Mouse (Mus musculus): ENCODE data around the gene Gstm6.
A peak's percentile ranks its signal among the peaks of the same experiment; 100 is the strongest.
"Not testable (repeated sequence)": the region's sequence is repeated elsewhere in the genome, so short reads cannot be mapped to it uniquely, and the experiment has no call there.

Gene Gstm6

DNA sequence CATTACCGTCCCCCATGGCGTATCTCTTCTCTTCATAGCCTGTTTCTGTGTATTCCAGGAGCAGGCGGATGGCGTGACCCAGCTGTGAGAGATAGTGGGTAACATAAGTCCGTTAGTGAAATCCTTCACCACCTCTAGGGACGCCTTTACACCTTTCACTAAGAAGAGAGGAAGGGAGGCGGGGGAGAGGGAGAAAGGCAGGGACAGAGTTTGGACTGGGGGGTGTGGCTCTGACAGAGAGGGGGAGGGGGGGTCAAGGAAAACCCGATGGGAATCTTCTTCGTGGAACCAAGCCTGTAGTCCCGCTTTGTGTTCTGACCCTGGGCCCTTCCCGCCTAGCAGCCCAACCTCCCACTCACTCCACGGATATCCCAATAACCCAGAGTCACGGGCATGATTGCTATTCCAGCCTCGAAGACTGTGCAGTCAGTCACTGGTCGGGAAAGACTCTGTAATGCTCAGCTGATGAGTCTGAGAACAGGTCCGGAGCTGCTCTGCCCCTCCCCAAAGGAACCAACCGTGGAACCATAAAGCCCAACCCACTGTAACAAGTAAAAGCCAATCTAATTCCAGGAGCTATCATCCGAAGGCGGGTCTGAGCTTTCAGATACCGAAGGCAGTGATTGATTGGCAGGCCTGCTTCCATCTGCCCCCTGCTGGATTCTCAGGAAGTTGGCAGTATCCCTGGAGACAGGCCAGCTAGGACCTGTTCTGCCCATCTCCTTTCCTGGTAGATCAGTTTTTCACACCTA, at the start of gene Gstm6:
Gene Gstm6 (minus strand): TSS at position 511 of the 752 bp plus-strand sequence.
- DNase-seq (ENCODE audit: low read depth in 1 of 2, low spot score in 2 of 2), result no peak

DNA sequence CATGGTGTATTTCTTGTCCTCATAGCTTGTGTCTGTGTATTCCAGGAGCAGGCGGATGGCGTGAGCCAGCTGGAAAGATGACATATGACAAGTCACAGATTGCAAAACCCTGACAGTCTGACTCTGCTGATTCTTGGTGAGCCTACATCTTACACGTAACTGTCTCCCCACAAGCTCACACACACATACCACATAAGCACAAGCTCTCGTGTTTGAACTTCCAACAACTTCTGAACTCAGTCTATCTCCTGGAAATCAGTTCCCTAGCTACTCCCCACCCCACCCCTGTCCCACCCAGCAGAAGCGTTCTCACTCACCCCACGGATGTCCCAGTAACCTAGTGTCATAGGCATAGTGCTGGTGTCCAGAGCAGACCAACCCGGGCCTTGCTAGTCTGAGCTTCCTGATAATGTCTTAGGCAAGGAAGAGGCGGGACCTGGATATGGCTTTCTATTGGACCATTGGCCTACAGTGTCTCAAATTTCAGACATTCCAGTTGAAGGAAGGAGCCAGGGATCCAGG, 42.6 kb upstream of the Gstm6 start, which contains the start of gene Gstm2:
Gene Gstm2 (minus strand): TSS at position 413 of the 522 bp plus-strand sequence.
- no peak for DNase-seq (ENCODE audit: low read depth in 1 of 2, low spot score in 2 of 2)

DNA sequence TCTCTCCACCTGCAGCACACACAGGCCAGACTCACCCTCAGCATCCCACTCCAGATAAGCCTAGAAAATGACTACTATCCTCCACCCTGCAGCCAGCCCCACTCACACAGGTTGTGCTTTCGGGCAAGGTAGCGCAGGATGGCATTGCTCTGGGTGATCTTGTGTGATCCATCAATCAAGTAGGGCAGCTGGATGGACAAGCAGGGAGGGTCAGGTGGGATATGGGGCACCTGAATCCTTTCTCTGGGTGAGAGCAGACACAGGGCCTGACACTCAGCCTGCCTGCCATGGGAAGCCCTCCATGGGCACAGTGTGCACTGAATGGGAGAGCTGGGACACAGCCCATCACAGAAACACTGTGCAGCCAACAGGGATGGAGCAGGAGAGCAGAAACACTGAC, 41.6 kb upstream of the Gstm6 start:
- DNase-seq (ENCODE audit: low read depth in 1 of 2, low spot score in 2 of 2), result not testable (repeated sequence)

GRCm38 (mm10) chr3:107984471-107984870, 40.9 kb upstream of the Gstm6 start:
- DNase-seq (ENCODE audit: low read depth in 1 of 2, low spot score in 2 of 2), result no peak

DNA sequence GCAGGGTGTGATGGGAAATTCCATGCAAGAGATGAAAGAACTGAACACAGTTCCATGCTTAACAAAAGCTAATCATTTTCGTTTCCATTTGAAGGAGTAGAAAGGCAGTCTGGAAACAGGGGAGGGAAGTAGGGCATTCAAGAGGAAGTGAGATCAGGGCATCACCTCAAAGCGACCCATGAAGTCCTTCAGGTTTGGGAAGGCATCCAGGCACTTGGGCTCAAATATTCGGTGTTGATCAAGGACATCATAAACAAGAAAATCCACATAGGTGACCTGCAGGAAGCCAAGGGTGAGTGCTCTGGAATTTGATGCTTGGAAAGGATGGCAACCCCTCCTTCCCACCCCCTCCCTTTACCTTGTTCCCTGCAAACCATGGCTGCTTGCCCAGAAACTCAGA, 40.2 kb upstream of the Gstm6 start:
- no peak for DNase-seq (ENCODE audit: low read depth in 1 of 2, low spot score in 2 of 2)

GRCm38 (mm10) chr3:107982726-107983125, 39.2 kb upstream of the Gstm6 start:
- no peak for DNase-seq (ENCODE audit: low read depth in 1 of 2, low spot score in 2 of 2)

DNA sequence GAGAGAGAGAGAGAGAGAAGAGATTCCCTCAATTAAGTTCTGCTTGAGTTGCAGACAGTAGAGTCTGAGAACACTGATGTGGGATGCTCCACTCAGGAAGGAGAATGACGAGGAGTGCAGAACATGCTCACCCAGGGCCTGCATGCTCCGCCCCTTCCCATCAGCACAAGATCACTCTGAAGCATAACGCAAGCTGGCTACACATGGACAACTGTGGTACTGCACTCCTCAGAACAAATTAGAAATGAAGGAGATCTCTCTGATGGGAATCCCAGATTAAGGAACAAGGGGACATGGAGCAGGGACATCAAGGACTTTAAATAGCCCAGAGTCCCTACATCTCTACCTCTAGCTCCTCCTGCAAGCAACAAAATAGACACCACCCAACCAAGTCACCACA, 37.7 kb upstream of the Gstm6 start:
- DNase-seq (ENCODE audit: low read depth in 1 of 2, low spot score in 2 of 2), result no peak

- DNase-seq (ENCODE audit: low read depth in 1 of 2, low spot score in 2 of 2), result no peak
Measured at GRCm38 (mm10) chr3:107977691-107978090, 34.1 kb upstream of the Gstm6 start.

GRCm38 (mm10) chr3:107974237-107974636, 30.7 kb upstream of the Gstm6 start:
- DNase-seq (ENCODE audit: low read depth in 1 of 2, low spot score in 2 of 2), result no peak

DNA sequence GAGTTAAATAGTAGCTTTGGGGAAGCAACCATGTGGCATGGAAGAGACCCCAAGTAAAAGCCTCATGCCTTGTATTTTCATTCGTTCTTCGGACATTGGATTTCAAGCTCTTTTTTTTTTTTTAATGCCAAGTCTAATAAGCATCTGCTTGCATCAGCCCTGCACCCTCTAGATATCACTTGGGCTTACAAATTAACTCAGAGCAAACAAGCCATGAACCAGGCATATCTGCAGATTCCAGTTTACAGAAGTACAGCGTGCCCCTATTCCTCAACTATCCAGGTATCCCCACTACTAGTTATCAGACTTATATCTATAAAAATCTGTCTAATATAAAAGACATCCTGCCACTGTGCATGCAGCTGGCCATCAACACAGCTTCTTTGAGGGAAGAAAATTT, 28.5 kb upstream of the Gstm6 start:
- DNase-seq (ENCODE audit: low read depth in 1 of 2, low spot score in 2 of 2), result no peak

GRCm38 (mm10) chr3:107971101-107971500, 27.6 kb upstream of the Gstm6 start:
- not testable (repeated sequence) for DNase-seq (ENCODE audit: low read depth in 1 of 2, low spot score in 2 of 2)

GRCm38 (mm10) chr3:107968724-107969395, 25.3 kb upstream of the Gstm6 start, which contains the start of gene Gstm3:
Gene Gstm3 (minus strand): TSS chr3:107969283.
- no peak for DNase-seq (ENCODE audit: low read depth in 1 of 2, low spot score in 2 of 2)

DNA sequence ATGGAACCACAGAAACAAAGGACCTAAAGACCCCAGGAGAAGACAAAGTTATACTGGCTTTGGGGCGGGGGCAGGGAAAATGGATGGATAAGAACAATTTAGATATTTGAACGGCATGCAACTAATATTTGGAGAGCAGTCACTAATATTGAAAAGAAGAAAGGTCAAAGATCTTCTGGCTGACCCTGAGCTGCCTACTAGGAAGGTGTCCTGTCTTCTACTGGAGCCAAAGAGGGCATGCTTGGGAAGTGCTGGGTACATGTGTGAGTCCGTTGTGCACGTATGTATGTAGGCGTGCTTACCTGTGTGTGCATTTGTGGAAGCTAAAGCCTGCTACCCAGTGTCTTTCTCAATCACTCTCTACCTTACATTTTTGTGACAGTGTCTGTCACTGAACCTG, 23.1 kb upstream of the Gstm6 start:
- no peak for DNase-seq (ENCODE audit: low read depth in 1 of 2, low spot score in 2 of 2)

DNA sequence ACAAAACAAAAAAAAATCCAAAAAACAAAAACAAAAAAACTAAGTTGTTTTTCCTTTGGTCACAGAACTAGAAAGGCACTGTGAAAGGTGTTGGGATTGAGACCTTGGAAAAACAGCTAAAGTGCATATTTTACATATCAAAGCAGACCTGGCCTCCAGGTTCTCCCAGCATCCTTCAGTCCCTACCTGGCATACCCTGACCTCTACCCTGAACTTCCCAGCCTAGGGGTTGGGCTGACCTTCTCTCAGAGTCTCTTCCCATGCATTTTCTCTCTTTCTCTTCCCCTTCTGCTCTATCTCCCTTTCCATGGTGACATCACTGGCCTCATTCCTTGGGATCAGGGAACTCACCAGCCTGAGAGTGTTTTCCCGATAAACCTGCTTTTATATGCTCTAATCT, 22.0 kb upstream of the Gstm6 start:
- no peak for DNase-seq (ENCODE audit: low read depth in 1 of 2, low spot score in 2 of 2)

GRCm38 (mm10) chr3:107964656-107965308, 21.2 kb upstream of the Gstm6 start:
- no peak for DNase-seq (ENCODE audit: low read depth in 1 of 2, low spot score in 2 of 2)

DNA sequence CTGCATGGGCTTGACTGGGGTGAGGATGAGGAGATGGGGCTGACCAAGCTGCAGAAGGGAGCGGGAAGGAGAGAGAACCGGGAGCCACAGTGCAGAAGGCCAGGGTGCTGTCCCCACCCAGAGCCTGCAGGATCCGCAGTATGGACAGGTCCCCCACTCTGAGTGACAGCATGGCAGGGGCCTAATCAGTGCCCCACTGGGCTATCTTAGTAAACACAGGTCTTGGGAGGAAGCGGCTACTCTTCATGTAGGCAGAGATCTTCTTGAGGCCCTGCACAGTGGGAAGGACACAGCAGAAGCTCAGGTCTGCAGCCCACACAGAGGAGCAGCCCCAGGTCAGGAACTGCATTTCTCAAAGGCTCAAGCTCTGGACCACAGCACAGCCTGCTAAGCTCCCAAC, 20.5 kb upstream of the Gstm6 start:
- no peak for DNase-seq (ENCODE audit: low read depth in 1 of 2, low spot score in 2 of 2)

DNA sequence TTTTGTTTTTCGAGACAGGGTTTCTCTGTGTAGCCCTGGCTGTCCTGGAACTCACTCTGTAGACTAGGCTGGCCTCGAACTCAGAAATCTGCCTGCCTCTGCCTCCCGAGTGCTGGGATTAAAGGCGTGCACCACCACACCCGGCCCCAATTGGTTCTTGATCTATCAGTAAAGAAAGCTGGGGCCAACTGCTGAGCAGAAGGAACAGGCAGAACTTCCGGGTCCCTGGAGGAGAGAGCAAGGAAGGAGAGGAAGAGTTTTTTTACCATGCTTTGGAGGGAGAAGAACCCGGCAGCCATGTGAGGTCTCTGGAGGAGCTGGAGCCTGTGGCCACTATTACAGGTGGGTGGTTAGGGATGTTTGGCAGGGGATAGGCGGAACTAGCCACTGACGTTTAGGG, 11.7 kb upstream of the Gstm6 start:
- not testable (repeated sequence) for DNase-seq (ENCODE audit: low read depth in 1 of 2, low spot score in 2 of 2)

- DNase-seq (ENCODE audit: low read depth in 1 of 2, low spot score in 2 of 2), result no peak
Measured at GRCm38 (mm10) chr3:107953906-107954305, 10.4 kb upstream of the Gstm6 start.

GRCm38 (mm10) chr3:107953328-107953755, 9.8 kb upstream of the Gstm6 start:
- DNase-seq (ENCODE audit: low read depth in 1 of 2, low spot score in 2 of 2), result peak in 1 of 2 experiments; percentile 26

GRCm38 (mm10) chr3:107950531-107950930, 7.0 kb upstream of the Gstm6 start:
- DNase-seq (ENCODE audit: low read depth in 1 of 2, low spot score in 2 of 2), result no peak

GRCm38 (mm10) chr3:107949461-107949860, 5.9 kb upstream of the Gstm6 start:
- not testable (repeated sequence) for DNase-seq (ENCODE audit: low read depth in 1 of 2, low spot score in 2 of 2)

DNA sequence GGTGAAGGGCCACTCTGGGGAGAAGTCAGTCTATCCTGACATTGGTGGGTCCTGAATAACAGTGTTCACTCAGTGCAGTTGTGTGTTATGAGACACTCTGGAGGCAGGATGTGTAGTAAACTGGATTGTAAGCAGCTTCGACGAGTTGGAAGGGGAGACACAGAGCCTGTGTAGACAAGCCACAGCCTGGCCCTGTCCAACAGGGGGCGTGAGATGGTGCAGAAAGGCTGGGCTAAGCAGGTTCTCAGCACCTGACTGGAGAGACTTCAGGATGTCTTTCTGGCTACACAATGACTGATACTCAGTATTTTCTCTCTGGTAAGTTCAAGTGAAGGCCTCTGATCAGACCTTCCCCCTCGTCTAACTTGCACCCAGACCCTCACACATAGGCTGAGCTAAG, 2.2 kb upstream of the Gstm6 start:
- no peak for DNase-seq (ENCODE audit: low read depth in 1 of 2, low spot score in 2 of 2)
